Mouse (Mus musculus): ENCODE data around the gene 3110009E18Rik. TPM values are rescaled to one million over a fixed set of nuclear protein-coding genes. Genes with fewer than 3 reads are reported as not detected.
A peak's percentile ranks its signal among the peaks of the same experiment; 100 is the strongest.

Gene 3110009E18Rik
- total and polyA plus RNA-seq, 3 experiments: 15.1 to 16.5 TPM; not detected in 1

- peak; percentile 19 to 51; a peak in 2 of 4 replicates for TF ChIP-seq EP300 (IDR thresholded peaks at IDR 0.05; ENCODE audit: low read depth in 1 of 2, low read length in 2 of 2)
- peak; percentile 92 for TF ChIP-seq TBP (IDR thresholded peaks at IDR 0.05; ENCODE audit: low read depth, low read length)
- TF ChIP-seq KAT2A (conservative IDR thresholded peaks at IDR 0.05; ENCODE audit: low read depth, low read length): peak; percentile 46; the same call in 1 of the 2 replicates
- no peak for TF ChIP-seq E2F4 (IDR thresholded peaks at IDR 0.05; ENCODE audit: borderline replicate concordance, low read depth, low read length)
- no peak for TF ChIP-seq ZC3H11A (IDR thresholded peaks at IDR 0.05; ENCODE audit: low read depth, low read length)
Observed at GRCm38 (mm10) chr1:120120969-120121811, at the start of gene 3110009E18Rik, which contains the start of gene Dbi (continued).

GRCm38 (mm10) chr1:120072900-120073299 is 48.1 kb upstream of the 3110009E18Rik start:
- H3K27ac ChIP-seq (ENCODE audit: control insufficient read depth, low read depth, low read length): no peak overlapping the region
- no peaks in the 10 kb centered on the region for H3K9me3 ChIP-seq (replicated peaks; ENCODE audit: insufficient read depth, low read length)
- no peaks in the 10 kb centered on the region; a peak in 2 of 4 replicates for H3K36me3 ChIP-seq (ENCODE audit: control insufficient read depth in 1 of 2, insufficient read depth in 2 of 2, low read length in 2 of 2)
- H3K4me3 ChIP-seq (ENCODE audit: control insufficient read depth in 1 of 2, insufficient read depth in 1 of 2, low read depth in 2 of 2, low read length in 2 of 2): peak overlapping the region; percentile 27 to 56; a peak in 3 of 4 replicates
- no peaks in the 10 kb centered on the region; the same call in 1 of the 2 replicates for H3K79me2 ChIP-seq (ENCODE audit: control insufficient read depth, insufficient read depth, low read length, poor library complexity)
- TF ChIP-seq MAX (IDR thresholded peaks at IDR 0.05; ENCODE audit: low read length) (no peak), KAT2A (conservative IDR thresholded peaks at IDR 0.05; ENCODE audit: low read depth, low read length) (no peak), GATA1 (IDR thresholded peaks at IDR 0.05; ENCODE audit: low read depth, low read length) (no peak), TAL1 (IDR thresholded peaks at IDR 0.05; ENCODE audit: low read length) (no peak), POLR2AphosphoS2 (IDR thresholded peaks at IDR 0.05; ENCODE audit: low read length) (no peak)
- H3K9ac ChIP-seq (ENCODE audit: control insufficient read depth, low read depth, low read length, poor library complexity, severe bottlenecking): peak overlapping the region; percentile 69; the same call in 1 of the 2 replicates
- peaks cover 0 to 7% of the 10 kb centered on the region in 2 experiments; a peak in 2 of 4 replicates for H3K4me1 ChIP-seq (ENCODE audit: control insufficient read depth in 1 of 2, insufficient read depth in 2 of 2, low read length in 2 of 2)
- no peaks in the 10 kb centered on the region for H3K27me3 ChIP-seq (ENCODE audit: control insufficient read depth in 1 of 2, insufficient read depth in 2 of 2, low read length in 2 of 2)
- DNase-seq (ENCODE audit: low read depth, low spot score): no peak

GRCm38 (mm10) chr1:120073519-120074306 is 47.3 kb upstream of the 3110009E18Rik start, which contains the start of gene Tmem37:
Tmem37 (minus strand) TSS chr1:120074074.
- DNase-seq (ENCODE audit: low read depth, low spot score): peak; percentile 78
- TF ChIP-seq HCFC1 (IDR thresholded peaks at IDR 0.05; ENCODE audit: low read depth, low read length) (peak; percentile 55; the same call in 1 of the 2 replicates), RCOR1 (IDR thresholded peaks at IDR 0.05; ENCODE audit: low read depth, low read length) (no peak), MAZ (IDR thresholded peaks at IDR 0.05; ENCODE audit: low read depth, low read length) (peak; percentile 54; the same call in 1 of the 2 replicates), MAFK (IDR thresholded peaks at IDR 0.05; ENCODE audit: borderline replicate concordance, low read depth, low read length) (peak; percentile 97), CHD2 (IDR thresholded peaks at IDR 0.05; ENCODE audit: low read length) (no peak), GATA1 (IDR thresholded peaks at IDR 0.05; ENCODE audit: low read depth, low read length) (no peak), GABPA (IDR thresholded peaks at IDR 0.05; ENCODE audit: low read depth, low read length) (no peak), NRF1 (IDR thresholded peaks at IDR 0.05; ENCODE audit: insufficient read depth, low read depth, low read length, poor library complexity, severe bottlenecking) (0 out of 2 replicates have a peak, but pooled peaks have one; percentile 28), ZC3H11A (IDR thresholded peaks at IDR 0.05; ENCODE audit: low read depth, low read length) (no peak), TBP (IDR thresholded peaks at IDR 0.05; ENCODE audit: low read depth, low read length) (no peak), TCF12 (IDR thresholded peaks at IDR 0.05; ENCODE audit: low read depth, low read length) (no peak), UBTF (IDR thresholded peaks at IDR 0.05; ENCODE audit: borderline replicate concordance, insufficient read depth, low read depth, low read length) (no peak), POLR2AphosphoS5 (IDR thresholded peaks at IDR 0.05; ENCODE audit: borderline replicate concordance, low read depth, low read length) (no peak), MEF2A (IDR thresholded peaks at IDR 0.05; ENCODE audit: extremely low read depth, insufficient replicate concordance, low read depth, low read length, poor library complexity, severe bottlenecking) (no peak), NELFE (IDR thresholded peaks at IDR 0.05; ENCODE audit: low read depth, low read length) (peak; percentile 35; the same call in 1 of the 2 replicates), TAL1 (IDR thresholded peaks at IDR 0.05; ENCODE audit: low read length) (no peak), ELF1 (IDR thresholded peaks at IDR 0.05; ENCODE audit: low read depth, low read length) (no peak), ZMIZ1 (IDR thresholded peaks at IDR 0.05; ENCODE audit: low read depth, low read length) (no peak), POLR2A (IDR thresholded peaks at IDR 0.05; ENCODE audit: control insufficient read depth in 1 of 2, insufficient read depth in 1 of 2, low read depth in 1 of 2, low read length in 2 of 2, poor library complexity in 1 of 2) (peak; percentile 50 to 53; a peak in 2 of 4 replicates)

More at GRCm38 (mm10) chr1:120073519-120074306, 47.3 kb upstream of the 3110009E18Rik start, which contains the start of gene Tmem37:
- Histone ChIP-seq H3K4me3 (ENCODE audit: control insufficient read depth in 1 of 2, insufficient read depth in 1 of 2, low read depth in 2 of 2, low read length in 2 of 2) (peak within 1 kb of the TSS; percentile 27 to 56), H3K79me2 (ENCODE audit: control insufficient read depth, insufficient read depth, low read length, poor library complexity) (no peaks in the 10 kb centered on the region; the same call in 1 of the 2 replicates), H3K36me3 (ENCODE audit: control insufficient read depth in 1 of 2, insufficient read depth in 2 of 2, low read length in 2 of 2) (peaks cover 0 to 3% of the 10 kb centered on the region in 2 experiments; a peak in 2 of 4 replicates), H3K27me3 (ENCODE audit: control insufficient read depth in 1 of 2, insufficient read depth in 2 of 2, low read length in 2 of 2) (no peaks in the 10 kb centered on the region), H3K9me3 (replicated peaks; ENCODE audit: insufficient read depth, low read length) (no peaks in the 10 kb centered on the region), H3K4me1 (ENCODE audit: control insufficient read depth in 1 of 2, insufficient read depth in 2 of 2, low read length in 2 of 2) (peaks cover 0 to 7% of the 10 kb centered on the region in 2 experiments; a peak in 2 of 4 replicates), H3K27ac (ENCODE audit: control insufficient read depth, low read depth, low read length) (no peak within 1 kb of the TSS), H3K9ac (ENCODE audit: control insufficient read depth, low read depth, low read length, poor library complexity, severe bottlenecking) (peak within 1 kb of the TSS; percentile 69)
